Comparison of ENCODE assay signal across 20 mouse cellular contexts in the genomic region with DNA sequence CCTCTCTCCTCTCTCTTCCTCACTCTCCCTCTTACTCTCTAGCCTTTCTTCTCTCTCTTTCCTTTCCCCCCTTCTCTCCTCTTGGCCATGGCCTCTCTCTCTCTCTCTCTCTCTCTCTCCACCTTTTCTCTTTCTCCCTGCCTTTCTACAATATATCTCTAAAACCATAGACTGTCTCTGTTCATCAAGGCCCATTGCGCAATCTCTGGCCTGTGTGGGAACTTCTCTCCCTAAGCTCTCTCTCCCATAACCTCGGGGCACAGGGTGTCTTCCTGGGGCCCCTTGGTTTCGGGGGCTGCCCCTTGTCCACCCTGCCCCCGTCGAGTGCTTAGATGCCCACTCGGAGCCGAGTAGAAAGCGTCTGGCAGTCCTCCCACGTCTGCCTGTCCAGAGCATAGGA.
"Had no signal": no experiment of that assay in that cellular context is flagged by ENCODE, and none has a peak within 500 bp of the region (broad histone marks: within the 10 kb centered on the region; RNA-seq: fewer than 3 reads in every experiment).

No protein-coding gene starts in this region.

- ATAC-seq: liver, postnatal 0 days; midbrain, embryonic 15.5 days had no signal

- H3K36me3 ChIP-seq: liver, embryonic 13.5 days; liver, embryonic 15.5 days; midbrain, embryonic 12.5 days; midbrain, embryonic 15.5 days; neural tube, embryonic 13.5 days; neural tube, embryonic 15.5 days had no signal

- H3K4me3 ChIP-seq: liver, embryonic 13.5 days; liver, embryonic 15.5 days; megakaryocyte, embryonic 14.5 days; midbrain, embryonic 12.5 days; midbrain, embryonic 15.5 days; neural tube, embryonic 13.5 days; neural tube, embryonic 15.5 days had no signal

- DNase-seq: liver, embryonic 13.5 days; liver, postnatal 0 days; lung, adult 2 months; lung, postnatal 10 days; lung, postnatal 36 days; retina, postnatal 1 day; right cerebral cortex, adult 18-20 months; right cerebral cortex, postnatal 25 days; right cerebral cortex, postnatal 4 days; spleen, adult 18-20 months; thymus, adult 18-20 months; thymus, postnatal 14 days; thymus, postnatal 36 days had no signal

- H3K27me3 ChIP-seq: liver, embryonic 13.5 days; liver, embryonic 15.5 days; midbrain, embryonic 15.5 days; neural tube, embryonic 13.5 days; neural tube, embryonic 15.5 days had no signal

- H3K27ac ChIP-seq: liver, embryonic 13.5 days; liver, embryonic 15.5 days; macrophage; midbrain, embryonic 12.5 days; midbrain, embryonic 15.5 days; neural tube, embryonic 13.5 days; neural tube, embryonic 15.5 days had no signal

- H3K4me1 ChIP-seq: liver, embryonic 13.5 days; liver, embryonic 15.5 days; midbrain, embryonic 12.5 days; midbrain, embryonic 15.5 days; neural tube, embryonic 13.5 days; neural tube, embryonic 15.5 days had no signal

- H3K9me3 ChIP-seq: liver, embryonic 13.5 days; liver, embryonic 15.5 days; megakaryocyte, embryonic 14.5 days; midbrain, embryonic 12.5 days; midbrain, embryonic 15.5 days; neural tube, embryonic 13.5 days; neural tube, embryonic 15.5 days had no signal

- H3K4me2 ChIP-seq: liver, embryonic 13.5 days; liver, embryonic 15.5 days; midbrain, embryonic 12.5 days; midbrain, embryonic 15.5 days; neural tube, embryonic 13.5 days; neural tube, embryonic 15.5 days had no signal

- H3K9ac ChIP-seq: liver, embryonic 13.5 days; liver, embryonic 15.5 days; liver, postnatal 0 days; midbrain, embryonic 12.5 days; midbrain, embryonic 15.5 days; neural tube, embryonic 13.5 days; neural tube, embryonic 15.5 days had no signal
